Mouse (Mus musculus) kidney, postnatal 0 days (tissue): ENCODE measurements at regions not wholly inside any gene's neighbourhood (a gene's known extent, or its start where the extent isn't known, plus 50 kb on each side); places are given as distances from the start of the nearest gene placed in this dataset.

Experiments
- ATAC-seq: fragments of 200-750 bp; cut with Nextera tagmentation; replicated peaks from 2 replicates; pipeline ENCODE4 v1.8.0; 2017; ENCODE audit warnings: low read depth, moderate number of reproducible peaks, moderate TSS enrichment, moderate library complexity; ENCODE audit not compliant: low FRiP score
- DNase-seq: peaks from one replicate; pipeline ENCODE4 v3.0.0-alpha.2; 2016; ENCODE audit warnings: low spot score
- H3K27ac ChIP-seq: fragments of 300-500 bp; sonication (generic); 2 replicates; pipeline ENCODE4 v1.5.1; 2014; ENCODE audit warnings: mild to moderate bottlenecking
- H3K27me3 ChIP-seq: fragments of 300-500 bp; sonication (generic); 2 replicates; pipeline ENCODE4 v1.6.1; 2014; ENCODE audit warnings: low read length, mixed read lengths; ENCODE audit not compliant: insufficient read depth
- H3K36me3 ChIP-seq: fragments of 300-500 bp; sonication (generic); 2 replicates; pipeline ENCODE4 v1.6.1; 2014; ENCODE audit warnings: low read length, mixed read lengths; ENCODE audit not compliant: insufficient read depth
- H3K4me1 ChIP-seq: fragments of 300-500 bp; sonication (generic); replicated peaks from 2 replicates; pipeline ENCODE4 v1.6.1; 2014; ENCODE audit warnings: antibody characterized with exemption, low read length, mixed read lengths; ENCODE audit not compliant: insufficient read depth
- H3K4me2 ChIP-seq: fragments of 300-500 bp; sonication (generic); 2 replicates; pipeline ENCODE4 v1.6.1; 2014; ENCODE audit warnings: mild to moderate bottlenecking, low read length, moderate library complexity, mixed read lengths
- H3K4me3 ChIP-seq: fragments of 300-500 bp; sonication (generic); replicated peaks from 2 replicates; pipeline ENCODE4 v1.5.1; 2014; ENCODE audit warnings: low read depth, low read length
- H3K9ac ChIP-seq: fragments of 300-500 bp; sonication (generic); 2 replicates; pipeline ENCODE4 v1.6.1; 2014; ENCODE audit warnings: low read depth, low read length
- H3K9me3 ChIP-seq: fragments of 300-500 bp; sonication (generic); replicated peaks from 2 replicates; pipeline ENCODE4 v1.6.1; 2016; ENCODE audit warnings: low read length, inconsistent platforms, mixed read lengths
- CTCF ChIP-seq: IDR thresholded peaks from 2 replicates; pipeline ENCODE4 v1.5.1; 2016; ENCODE audit warnings: antibody characterized with exemption, low read depth, mild to moderate bottlenecking, moderate library complexity
- WGBS: fragments of 180-500 bp; shearing (Covaris S2); extraction: QIAGEN DNeasy Blood & Tissue Kit; methylation state at CpG from one replicate; pipeline ENCODE4 v1.1.7; 2014; 5-methylcytosine and 5-hydroxymethylcytosine counted together

- no peaks in the 10 kb centered on the region for H3K4me1 ChIP-seq
- H3K36me3 ChIP-seq, result no peaks in the 10 kb centered on the region
- H3K27me3 ChIP-seq, result no peaks in the 10 kb centered on the region
- TF ChIP-seq CTCF, result no peak
- no peak for DNase-seq
- H3K9me3 ChIP-seq, result no peaks in the 10 kb centered on the region
- H3K27ac ChIP-seq, result no peak overlapping the region
- no peak overlapping the region for H3K9ac ChIP-seq
- no peak overlapping the region for H3K4me2 ChIP-seq
- no peak overlapping the region for H3K4me3 ChIP-seq
- no peak for ATAC-seq
- WGBS, result 48% methylated on average over 5 of the region's 5 CpGs
These were observed 58.8 kb upstream of the Tns3 start for GRCm38 (mm10) chr11:8723102-8723640.

GRCm38 (mm10) chr11:8719211-8719966 lies 55.1 kb upstream of the Tns3 start:
- Histone ChIP-seq H3K4me2 (no peak overlapping the region), H3K36me3 (no peaks in the 10 kb centered on the region), H3K27ac (no peak overlapping the region), H3K27me3 (no peaks in the 10 kb centered on the region), H3K4me3 (no peak overlapping the region), H3K9me3 (no peaks in the 10 kb centered on the region), H3K9ac (no peak overlapping the region), H3K4me1 (0 out of 2 replicates have a peak, but pooled peaks cover 5% of the 10 kb centered on the region)
- no peak for TF ChIP-seq CTCF
- ATAC-seq (no peak), DNase-seq (no peak)
- WGBS, result 80% methylated on average over 11 of the region's 11 CpGs

GRCm38 (mm10) chr11:8717774-8718173 lies 53.4 kb upstream of the Tns3 start:
- ATAC-seq, result no peak

GRCm38 (mm10) chr11:8716858-8717257 lies 52.5 kb upstream of the Tns3 start:
- ATAC-seq, result no peak
- H3K9me3 ChIP-seq, result no peaks in the 10 kb centered on the region

More at GRCm38 (mm10) chr11:8717774-8718173, 53.4 kb upstream of the Tns3 start:
- H3K9ac ChIP-seq, result no peak overlapping the region
- WGBS, result 82% methylated on average over 3 of the region's 3 CpGs
- no peaks in the 10 kb centered on the region for H3K36me3 ChIP-seq
- H3K27ac ChIP-seq, result no peak overlapping the region
- DNase-seq, result no peak
- H3K4me3 ChIP-seq, result no peak overlapping the region
- 0 out of 2 replicates have a peak, but pooled peaks cover 5% of the 10 kb centered on the region for H3K4me1 ChIP-seq
- no peaks in the 10 kb centered on the region for H3K27me3 ChIP-seq
- no peaks in the 10 kb centered on the region for H3K9me3 ChIP-seq
- no peak overlapping the region for H3K4me2 ChIP-seq
- no peak for TF ChIP-seq CTCF

GRCm38 (mm10) chr11:8715775-8716174 lies 51.4 kb upstream of the Tns3 start:
- Histone ChIP-seq H3K4me1 (0 out of 2 replicates have a peak, but pooled peaks cover 5% of the 10 kb centered on the region), H3K4me2 (no peak overlapping the region), H3K4me3 (no peak overlapping the region), H3K27ac (no peak overlapping the region), H3K9ac (no peak overlapping the region), H3K27me3 (no peaks in the 10 kb centered on the region), H3K36me3 (no peaks in the 10 kb centered on the region), H3K9me3 (no peaks in the 10 kb centered on the region)
- DNase-seq, result no peak
- no peak for TF ChIP-seq CTCF
- WGBS, result 60% methylated on average over 2 of the region's 2 CpGs
- no peak for ATAC-seq

More at GRCm38 (mm10) chr11:8716858-8717257, 52.5 kb upstream of the Tns3 start:
- Histone ChIP-seq H3K36me3 (no peaks in the 10 kb centered on the region), H3K4me1 (0 out of 2 replicates have a peak, but pooled peaks cover 5% of the 10 kb centered on the region), H3K4me3 (no peak overlapping the region), H3K27ac (no peak overlapping the region), H3K27me3 (no peaks in the 10 kb centered on the region), H3K4me2 (no peak overlapping the region), H3K9ac (no peak overlapping the region)
- no peak for TF ChIP-seq CTCF
- 74% methylated on average over 5 of the region's 5 CpGs for WGBS
- DNase-seq, result no peak
